Mouse (Mus musculus): Measurements from ENCODE around the gene Jund.

Jund gene

GRCm38 (mm10) chr8:70724216-70724615, 25.5 kb downstream of the Jund start:
- no peak for DNase-seq (ENCODE audit: low read depth, low spot score)

DNA sequence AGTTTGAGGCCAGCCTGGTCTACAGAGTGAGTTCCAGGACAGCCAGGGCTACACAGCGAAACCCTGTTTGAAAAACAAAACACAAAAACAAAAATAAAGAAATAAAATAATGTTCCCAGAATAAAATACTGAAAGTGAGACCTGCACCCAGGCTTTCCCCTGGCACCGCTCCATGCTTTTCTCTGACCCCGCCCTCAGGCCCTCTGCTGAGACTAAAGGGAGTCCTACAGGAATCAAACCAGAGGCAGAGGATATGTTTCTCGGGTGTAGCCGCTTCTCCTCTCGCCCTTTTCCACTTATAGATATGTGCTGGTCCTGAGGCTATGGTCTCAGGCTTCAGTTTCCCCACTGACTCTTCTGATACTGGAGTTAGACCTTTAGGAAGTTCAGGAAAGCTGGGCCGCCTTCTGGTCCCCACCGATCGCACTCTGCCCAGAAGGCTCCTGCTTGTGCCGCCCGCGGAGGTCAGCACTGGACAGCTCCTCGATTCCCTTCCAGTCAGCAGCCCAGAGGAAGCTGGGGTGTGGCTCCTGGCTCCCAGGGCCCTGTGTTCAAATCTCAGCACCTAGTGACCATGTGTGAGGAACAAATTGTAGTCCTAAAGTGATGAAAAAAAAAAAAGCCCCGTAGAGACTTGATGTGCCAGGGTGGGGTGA, 27.2 kb downstream of the Jund start:
- DNase-seq (ENCODE audit: low read depth, low spot score), result peak; percentile 50

- no peak for DNase-seq (ENCODE audit: low read depth, low spot score)
These were observed 28.0 kb downstream of the Jund start for GRCm38 (mm10) chr8:70726721-70727120.

- DNase-seq (ENCODE audit: low read depth, low spot score), result peak; percentile 94
These were observed 31.2 kb downstream of the Jund start for GRCm38 (mm10) chr8:70729808-70730475.

DNA sequence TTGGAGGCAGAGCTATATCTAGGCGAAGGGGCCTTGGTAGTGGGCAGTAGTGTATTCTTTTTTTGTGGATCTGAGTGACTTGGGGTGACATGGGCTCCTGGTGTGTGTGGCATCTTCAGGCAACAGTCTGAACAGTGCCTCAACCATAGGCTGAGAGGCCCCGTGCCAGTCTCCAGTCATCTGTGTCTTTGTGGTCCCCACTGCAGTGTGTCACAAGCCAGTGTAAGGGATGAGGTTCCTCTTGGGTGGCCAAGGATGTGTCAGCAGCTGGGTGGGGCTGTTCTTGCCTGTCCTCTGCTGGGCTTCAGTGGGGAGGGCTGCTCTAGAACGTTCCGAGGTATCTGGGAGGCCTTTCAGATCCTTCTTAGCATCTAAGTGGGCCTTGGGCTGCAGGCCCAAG, 32.2 kb downstream of the Jund start:
- DNase-seq (ENCODE audit: low read depth, low spot score), result no peak

DNA sequence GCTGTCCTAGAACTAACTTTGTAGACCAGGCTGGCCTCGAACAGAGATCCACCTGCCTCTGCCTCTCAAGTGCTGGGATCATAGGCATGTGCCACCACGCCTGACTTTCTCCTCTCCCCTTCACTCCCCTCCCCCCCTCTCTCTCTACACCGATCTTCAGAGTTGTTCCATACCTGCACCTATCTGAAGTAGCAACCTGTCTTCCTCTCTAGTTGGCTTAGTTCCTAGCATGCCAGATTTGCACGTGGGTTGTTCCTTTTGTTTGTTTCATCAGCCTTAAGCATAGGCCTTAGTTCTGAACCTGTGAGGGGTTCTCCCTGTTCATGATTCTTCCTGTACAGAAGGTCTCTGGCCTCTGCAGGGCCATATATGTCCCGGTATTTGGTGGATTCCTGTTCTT, 39.0 kb downstream of the Jund start:
- DNase-seq (ENCODE audit: low read depth, low spot score), result no peak

- DNase-seq (ENCODE audit: low read depth, low spot score), result no peak
These were observed 39.5 kb downstream of the Jund start for GRCm38 (mm10) chr8:70738211-70738610.

GRCm38 (mm10) chr8:70741661-70742060, 42.9 kb downstream of the Jund start:
- DNase-seq (ENCODE audit: low read depth, low spot score), result no peak

GRCm38 (mm10) chr8:70742176-70742575, 43.4 kb downstream of the Jund start:
- no peak for DNase-seq (ENCODE audit: low read depth, low spot score)

- DNase-seq (ENCODE audit: low read depth, low spot score), result no peak
These were observed 44.4 kb downstream of the Jund start for GRCm38 (mm10) chr8:70742981-70743655.

DNA sequence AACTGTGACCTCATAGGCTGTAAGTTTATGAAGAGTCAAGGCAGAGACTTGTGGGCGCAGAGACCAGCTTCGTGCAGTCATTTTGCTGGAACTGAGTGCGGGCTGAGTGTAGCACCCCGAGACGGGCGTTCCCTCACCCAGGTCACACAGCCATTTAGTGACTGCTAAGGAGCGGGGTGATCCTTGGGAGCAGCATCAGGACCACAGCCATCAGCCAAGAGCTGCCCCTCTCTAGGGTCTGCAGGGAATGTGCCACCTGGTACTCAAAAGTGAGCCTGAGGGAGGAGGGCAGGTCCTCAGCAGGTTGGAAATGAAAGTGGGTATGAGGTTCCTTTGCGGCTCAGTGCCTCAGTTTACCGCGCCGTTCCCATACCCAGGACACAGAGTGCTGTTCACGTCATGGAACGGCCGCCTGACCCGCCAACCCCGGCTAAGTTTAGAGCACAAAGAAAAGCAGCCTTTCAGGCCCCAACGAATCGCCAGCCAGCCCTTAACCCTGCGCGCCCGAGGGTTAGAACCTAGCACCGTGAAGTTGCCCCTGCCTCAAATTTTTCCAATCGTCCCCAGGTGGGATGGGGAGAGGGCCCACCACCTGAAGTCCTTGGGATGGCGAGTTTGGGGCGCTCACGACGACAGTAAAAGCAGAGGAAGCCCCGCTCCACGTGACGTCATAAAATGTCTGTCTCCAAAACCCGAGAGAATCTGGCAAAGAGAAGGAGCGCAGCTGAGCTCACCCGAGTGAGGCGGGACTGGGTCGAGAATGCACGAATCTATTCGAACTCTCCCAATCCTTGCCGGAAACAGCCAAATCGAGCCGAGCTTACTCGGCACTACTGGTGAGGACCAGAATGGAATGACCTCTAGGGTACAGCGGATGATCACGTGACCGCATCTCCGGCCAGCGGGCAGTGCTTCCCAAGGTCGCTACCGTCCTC, 45.2 kb downstream of the Jund start:
- DNase-seq (ENCODE audit: low read depth, low spot score), result peak; percentile 63

DNA sequence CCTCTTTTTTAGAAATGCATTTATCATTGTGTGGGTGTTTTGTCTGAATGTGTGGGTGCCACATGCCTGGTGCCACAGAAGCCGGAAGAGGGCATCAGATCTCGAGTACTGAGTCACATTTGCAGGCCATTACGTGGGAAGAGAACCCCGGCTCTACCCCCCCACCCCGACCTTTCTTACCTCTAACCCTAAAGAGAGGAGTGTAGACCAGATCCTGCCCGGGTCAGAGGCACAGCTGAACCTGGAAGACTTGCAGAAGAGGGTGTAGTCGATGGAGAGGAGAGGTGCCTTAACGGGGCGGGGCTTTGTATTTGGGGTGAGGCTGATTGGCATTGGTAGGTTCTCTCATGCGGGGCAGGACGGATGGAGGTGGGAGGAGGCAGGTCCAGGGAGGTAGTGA, 46.1 kb downstream of the Jund start:
- no peak for DNase-seq (ENCODE audit: low read depth, low spot score)

- DNase-seq (ENCODE audit: low read depth, low spot score), result no peak
These were observed 47.0 kb downstream of the Jund start for GRCm38 (mm10) chr8:70745691-70746220.

GRCm38 (mm10) chr8:70746676-70747075, 47.9 kb downstream of the Jund start:
- no peak for DNase-seq (ENCODE audit: low read depth, low spot score)

DNA sequence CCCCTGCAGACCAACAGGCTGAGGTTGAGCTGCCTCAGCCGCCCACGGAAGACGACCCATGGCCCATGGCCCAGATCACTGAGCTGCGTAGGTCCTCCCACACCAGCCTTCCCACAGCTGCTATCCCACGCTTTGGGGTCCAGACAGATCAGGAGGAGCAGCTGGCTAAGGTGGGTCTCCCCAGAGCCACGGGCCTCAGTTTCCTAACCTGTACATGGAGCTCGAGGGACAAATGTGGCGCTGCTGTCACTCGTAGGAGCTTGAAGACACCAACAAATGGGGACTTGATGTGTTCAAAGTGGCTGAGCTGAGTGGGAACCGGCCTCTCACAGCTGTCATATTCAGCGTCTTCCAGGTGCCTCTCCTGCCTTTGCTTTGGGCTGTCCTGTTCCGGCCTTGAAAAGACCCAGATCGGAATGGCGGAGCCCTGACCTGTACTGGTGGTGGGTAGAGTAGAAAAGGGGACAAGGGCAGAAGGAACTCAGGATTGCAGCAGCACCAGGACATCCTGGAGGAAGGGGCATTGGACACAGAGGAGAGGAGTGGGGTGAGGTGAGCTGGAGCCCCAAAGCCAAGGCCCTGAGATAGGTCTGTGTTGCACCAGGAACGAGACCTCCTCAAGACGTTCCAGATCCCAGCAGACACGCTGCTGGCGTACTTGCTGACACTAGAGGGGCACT, 48.6 kb downstream of the Jund start:
- DNase-seq (ENCODE audit: low read depth, low spot score), result no peak

DNA sequence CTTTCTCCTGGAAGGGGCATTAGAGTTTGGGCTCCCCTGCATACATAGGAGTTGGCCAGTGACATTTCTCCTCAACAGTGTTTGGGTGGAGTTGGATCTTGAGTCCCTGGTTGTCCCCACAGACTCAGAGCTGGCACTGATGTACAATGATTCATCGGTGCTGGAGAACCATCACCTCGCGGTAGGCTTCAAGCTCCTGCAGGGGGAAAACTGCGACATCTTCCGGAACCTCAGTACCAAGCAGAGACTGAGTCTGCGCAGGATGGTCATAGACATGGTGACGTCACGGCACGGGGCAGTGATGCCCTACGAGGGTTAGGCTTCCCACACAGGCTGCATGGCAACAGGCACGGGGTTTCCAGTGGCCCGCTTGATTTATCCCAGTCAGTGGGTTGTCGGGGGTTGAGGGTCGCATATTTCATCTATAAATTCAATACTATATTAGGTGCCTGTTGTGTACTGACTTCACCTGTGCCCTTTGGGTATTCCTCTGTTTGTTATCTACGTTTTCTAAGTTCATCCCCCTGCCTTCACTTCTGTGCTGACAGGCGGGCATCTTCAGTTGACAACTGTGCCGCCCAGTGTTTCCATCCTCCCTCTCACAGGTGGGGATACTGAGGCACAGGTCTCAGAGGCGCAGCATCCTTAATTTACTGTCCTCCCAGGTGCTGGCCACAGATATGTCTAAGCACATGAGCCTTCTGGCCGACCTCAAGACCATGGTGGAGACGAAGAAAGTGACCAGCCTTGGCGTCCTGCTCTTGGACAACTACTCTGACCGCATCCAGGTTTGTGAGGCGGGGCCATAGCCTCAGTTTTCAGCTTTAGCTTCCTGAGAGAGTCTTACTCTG, 49.7 kb downstream of the Jund start:
- no peak for DNase-seq (ENCODE audit: low read depth, low spot score)

- no peak for DNase-seq (ENCODE audit: low read depth, low spot score)
These were observed 50.4 kb downstream of the Jund start for GRCm38 (mm10) chr8:70749097-70749674.

Data from ES-CJ7 (cell line).